Mouse (Mus musculus): ENCODE data around the gene Ganc. TPM values are rescaled to one million over a fixed set of nuclear protein-coding genes. Genes with fewer than 3 reads are reported as not detected.

Ganc gene
- polyA plus RNA-seq, 1 experiment from 2014 or later: 7.5 TPM

- Histone ChIP-seq H3K27ac (peak overlapping the region; percentile 94), H3K9me3 (peaks cover 16% of the 10 kb centered on the region; the same call in 1 of the 2 replicates), H3K4me1 (peaks cover 29% of the 10 kb centered on the region), H3K36me3 (replicated peaks) (peaks cover 23% of the 10 kb centered on the region), H3K27me3 (ENCODE audit: poor library complexity, severe bottlenecking) (no peaks in the 10 kb centered on the region), H3K4me3 (peak overlapping the region; percentile 83)
- no peak for DNase-seq (ENCODE audit: extremely low spot score, low spot score)
- 43% methylated on average over 14 of the region's 14 CpGs for WGBS
Observed at GRCm38 (mm10) chr2:120404823-120405765, 1.4 kb downstream of the Ganc start.

- WGBS: 92% methylated on average over 3 of the region's 3 CpGs
Observed at GRCm38 (mm10) chr2:120411096-120411628, 7.5 kb downstream of the Ganc start.

GRCm38 (mm10) chr2:120414113-120414512 lies 10.4 kb downstream of the Ganc start:
- Histone ChIP-seq H3K4me3 (no peak overlapping the region), H3K27me3 (ENCODE audit: poor library complexity, severe bottlenecking) (no peaks in the 10 kb centered on the region), H3K36me3 (replicated peaks) (peaks cover 5% of the 10 kb centered on the region; the same call in 1 of the 2 replicates), H3K4me1 (no peaks in the 10 kb centered on the region), H3K9me3 (no peaks in the 10 kb centered on the region; the same call in 1 of the 2 replicates), H3K27ac (no peak overlapping the region)
- DNase-seq (ENCODE audit: extremely low spot score, low spot score): no peak

More at GRCm38 (mm10) chr2:120411096-120411628, 7.5 kb downstream of the Ganc start:
- Histone ChIP-seq H3K9me3 (peaks cover 16% of the 10 kb centered on the region; the same call in 1 of the 2 replicates), H3K4me3 (no peak overlapping the region), H3K27me3 (ENCODE audit: poor library complexity, severe bottlenecking) (no peaks in the 10 kb centered on the region), H3K4me1 (no peaks in the 10 kb centered on the region), H3K36me3 (replicated peaks) (peaks cover 12% of the 10 kb centered on the region; the same call in 1 of the 2 replicates), H3K27ac (no peak overlapping the region)
- DNase-seq (ENCODE audit: extremely low spot score, low spot score): no peak

GRCm38 (mm10) chr2:120414738-120415414 lies 11.2 kb downstream of the Ganc start:
- no peaks in the 10 kb centered on the region for H3K4me1 ChIP-seq
- peaks cover 3% of the 10 kb centered on the region; the same call in 1 of the 2 replicates for H3K36me3 ChIP-seq (replicated peaks)
- no peak for DNase-seq (ENCODE audit: extremely low spot score, low spot score)
- 76% methylated on average over 1 of the region's 1 CpGs for WGBS
- H3K4me3 ChIP-seq: no peak overlapping the region
- H3K27me3 ChIP-seq (ENCODE audit: poor library complexity, severe bottlenecking): no peaks in the 10 kb centered on the region
- H3K27ac ChIP-seq: no peak overlapping the region
- H3K9me3 ChIP-seq: no peaks in the 10 kb centered on the region; the same call in 1 of the 2 replicates

- DNase-seq (ENCODE audit: extremely low spot score, low spot score): no peak
- no peaks in the 10 kb centered on the region for H3K36me3 ChIP-seq (replicated peaks)
- H3K27ac ChIP-seq: no peak overlapping the region
- 87% methylated on average over 5 of the region's 5 CpGs for WGBS
- no peaks in the 10 kb centered on the region for H3K9me3 ChIP-seq
- H3K27me3 ChIP-seq (ENCODE audit: poor library complexity, severe bottlenecking): no peaks in the 10 kb centered on the region
- H3K4me1 ChIP-seq: no peaks in the 10 kb centered on the region
- no peak overlapping the region for H3K4me3 ChIP-seq
Observed at GRCm38 (mm10) chr2:120424386-120424785, 20.7 kb downstream of the Ganc start.

GRCm38 (mm10) chr2:120444486-120444885 lies 40.8 kb downstream of the Ganc start:
- WGBS: 98% methylated on average over 1 of the region's 1 CpGs
- Histone ChIP-seq H3K4me1 (no peaks in the 10 kb centered on the region), H3K27me3 (ENCODE audit: poor library complexity, severe bottlenecking) (no peaks in the 10 kb centered on the region)

GRCm38 (mm10) chr2:120446373-120446772 lies 42.7 kb downstream of the Ganc start:
- Histone ChIP-seq H3K27me3 (ENCODE audit: poor library complexity, severe bottlenecking) (no peaks in the 10 kb centered on the region), H3K9me3 (no peaks in the 10 kb centered on the region), H3K27ac (no peak overlapping the region), H3K4me3 (no peak overlapping the region), H3K36me3 (replicated peaks) (no peaks in the 10 kb centered on the region), H3K4me1 (peaks cover 7% of the 10 kb centered on the region; the same call in 1 of the 2 replicates)
- no peak for DNase-seq (ENCODE audit: extremely low spot score, low spot score)
- WGBS: 85% methylated on average over 10 of the region's 10 CpGs

More at GRCm38 (mm10) chr2:120444486-120444885, 40.8 kb downstream of the Ganc start:
- H3K36me3 ChIP-seq (replicated peaks): no peaks in the 10 kb centered on the region
- no peak overlapping the region for H3K27ac ChIP-seq
- H3K4me3 ChIP-seq: no peak overlapping the region
- H3K9me3 ChIP-seq: no peaks in the 10 kb centered on the region
- DNase-seq (ENCODE audit: extremely low spot score, low spot score): no peak

- Histone ChIP-seq H3K36me3 (replicated peaks) (no peaks in the 10 kb centered on the region), H3K4me1 (peaks cover 7% of the 10 kb centered on the region; the same call in 1 of the 2 replicates), H3K27ac (no peak overlapping the region), H3K27me3 (ENCODE audit: poor library complexity, severe bottlenecking) (no peaks in the 10 kb centered on the region), H3K9me3 (no peaks in the 10 kb centered on the region), H3K4me3 (no peak overlapping the region)
- WGBS: 82% methylated on average over 1 of the region's 1 CpGs
- no peak for DNase-seq (ENCODE audit: extremely low spot score, low spot score)
Observed at GRCm38 (mm10) chr2:120447306-120447705, 43.6 kb downstream of the Ganc start.

GRCm38 (mm10) chr2:120450724-120451123 lies 47.0 kb downstream of the Ganc start:
- no peak for DNase-seq (ENCODE audit: extremely low spot score, low spot score)
- Histone ChIP-seq H3K4me3 (no peak overlapping the region), H3K4me1 (peaks cover 7% of the 10 kb centered on the region; the same call in 1 of the 2 replicates), H3K9me3 (no peaks in the 10 kb centered on the region), H3K27me3 (ENCODE audit: poor library complexity, severe bottlenecking) (no peaks in the 10 kb centered on the region), H3K36me3 (replicated peaks) (no peaks in the 10 kb centered on the region), H3K27ac (no peak overlapping the region)
- 73% methylated on average over 6 of the region's 6 CpGs for WGBS

- peaks cover 7% of the 10 kb centered on the region; the same call in 1 of the 2 replicates for H3K4me1 ChIP-seq
- H3K4me3 ChIP-seq: no peak overlapping the region
- H3K27me3 ChIP-seq (ENCODE audit: poor library complexity, severe bottlenecking): no peaks in the 10 kb centered on the region
- H3K36me3 ChIP-seq (replicated peaks): no peaks in the 10 kb centered on the region
- DNase-seq (ENCODE audit: extremely low spot score, low spot score): no peak
- 90% methylated on average over 4 of the region's 4 CpGs for WGBS
- no peaks in the 10 kb centered on the region for H3K9me3 ChIP-seq
- H3K27ac ChIP-seq: no peak overlapping the region
Observed at GRCm38 (mm10) chr2:120452600-120452999, 48.9 kb downstream of the Ganc start.

DNA sequence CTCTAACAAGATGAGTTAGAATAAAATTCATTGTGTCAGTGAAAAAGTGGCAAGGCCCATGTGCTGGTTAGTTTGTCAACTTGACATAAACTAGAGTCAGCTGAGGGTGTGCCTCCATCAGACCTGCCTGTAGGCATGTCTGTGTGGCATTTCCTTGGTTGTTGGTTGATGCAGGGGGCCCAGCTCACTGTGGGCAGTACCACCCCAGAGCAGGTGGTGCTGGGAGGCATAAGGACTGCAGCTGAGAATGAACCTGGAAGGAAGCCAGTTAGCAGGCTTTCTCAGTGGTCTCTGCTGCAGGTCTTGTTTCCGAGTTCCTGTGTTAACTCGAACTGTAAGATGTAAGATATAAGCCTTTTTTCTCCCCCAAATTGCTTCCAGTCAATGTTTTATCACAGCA lies 51.3 kb downstream of the Ganc start:
- WGBS: 92% methylated on average over 2 of the region's 2 CpGs
- H3K27me3 ChIP-seq (ENCODE audit: poor library complexity, severe bottlenecking): no peaks in the 10 kb centered on the region
- H3K4me3 ChIP-seq: no peak overlapping the region
- H3K9me3 ChIP-seq: no peaks in the 10 kb centered on the region
- no peak for DNase-seq (ENCODE audit: extremely low spot score, low spot score)
- no peak overlapping the region for H3K27ac ChIP-seq
- H3K36me3 ChIP-seq (replicated peaks): no peaks in the 10 kb centered on the region
- H3K4me1 ChIP-seq: peaks cover 7% of the 10 kb centered on the region; the same call in 1 of the 2 replicates

DNA sequence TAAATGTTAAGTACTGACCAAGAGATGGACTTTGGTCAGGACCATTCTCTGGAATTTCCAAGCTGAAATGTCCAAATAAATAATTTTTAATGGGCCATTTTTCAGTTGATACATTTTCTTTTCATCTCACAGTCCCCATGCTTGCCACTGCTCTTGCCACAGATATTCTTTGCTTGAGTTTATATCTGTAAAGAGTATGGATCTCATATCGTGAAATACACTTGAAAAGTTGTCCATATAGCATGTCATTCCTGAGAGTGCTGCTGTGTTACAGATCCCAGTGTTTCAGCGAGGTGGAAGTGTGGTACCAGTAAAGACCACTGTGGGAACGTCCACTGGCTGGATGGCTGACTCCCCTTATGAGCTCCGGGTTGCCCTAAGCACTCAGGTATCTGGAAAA lies 52.0 kb downstream of the Ganc start, which contains the start of gene Capn3:
Capn3 (plus strand) TSS at position 301 of the 400 bp plus-strand sequence.
- Histone ChIP-seq H3K27me3 (ENCODE audit: poor library complexity, severe bottlenecking) (no peaks in the 10 kb centered on the region), H3K4me3 (no peak within 1 kb of the TSS), H3K9me3 (no peaks in the 10 kb centered on the region), H3K36me3 (replicated peaks) (no peaks in the 10 kb centered on the region), H3K27ac (no peak within 1 kb of the TSS), H3K4me1 (peaks cover 2% of the 10 kb centered on the region; the same call in 1 of the 2 replicates)
- WGBS: 79% methylated on average over 4 of the region's 4 CpGs
- no peak for DNase-seq (ENCODE audit: extremely low spot score, low spot score)
